14 mouse cellular contexts compared by ENCODE assay signal in genomic region chr6:94340546-94340945, GRCm38 (mm10). TPM values are rescaled to one million over a fixed set of nuclear protein-coding genes. Genes with fewer than 3 reads are reported as not detected.
DNase-seq lines count a peak whose midpoint lies in the region.
"Had no signal": no experiment of that assay in that cellular context is flagged by ENCODE, and none has a peak within 500 bp of the region (broad histone marks: within the 10 kb centered on the region; RNA-seq: fewer than 3 reads in every experiment).

No protein-coding gene starts in this region.

- DNase-seq in adrenal gland, adult (ENCODE audit: inconsistent age in 2 of 2, low spot score in 1 of 2) = peak; percentile 31 to 74
- no peak for DNase-seq in adrenal gland, postnatal 4 days (ENCODE audit: low spot score in 2 of 2)
- DNase-seq in adrenal gland, adult 8-10 months = peak; percentile 22
- no peak for DNase-seq in adrenal gland, postnatal 10 days
- DNase-seq in MN1 (ENCODE audit: low spot score) = peak; percentile 16
- DNase-seq in thymus, adult 18-20 months = no peak
- DNase-seq: B cell, adult 2 months; cerebellum, adult 11-12 months; cerebellum, adult 2 months; cerebellum, adult 9-10 months; cerebellum, postnatal 10 days; cerebellum, postnatal 25 days; forebrain, postnatal 0 days had no signal

RNA-seq across cellular contexts. Expression of gene Magi1, which starts 56.8 kb away (rescaled TPM):
- total RNA-seq in adrenal gland, postnatal 4 days (2021) = 10 to 100 TPM; 27.2 to 29.0 TPM
- 10 to 100 TPM; 16.5 to 69.9 (median 38.8) TPM for total RNA-seq in adrenal gland, adult 8-10 months (2022)
- total RNA-seq in adrenal gland, postnatal 10 days (2021) = 10 to 100 TPM; 19.1 to 22.4 TPM
- total RNA-seq: CH12.LX had no signal

Comparison
In these comparisons a context has a peak if more than half of its experiments do, and no peak if none do; other contexts are left out.
1. DNase-seq: peak in adrenal gland, adult (2 of 2), adrenal gland, adult 8-10 months (single experiment) and MN1 (single experiment); none in adrenal gland, postnatal 4 days (0 of 2), adrenal gland, postnatal 10 days (single experiment) and thymus, adult 18-20 months (0 of 2).